10 mouse cellular contexts compared by ENCODE assay signal in genomic region chr3:108069231-108069870, GRCm38 (mm10). TPM values are rescaled to one million over a fixed set of nuclear protein-coding genes. Genes with fewer than 3 reads are reported as not detected.
DNase-seq lines count a peak whose midpoint lies in the region; ATAC-seq and TF ChIP-seq lines count a peak whose summit lies in the region.
"Had no signal": no experiment of that assay in that cellular context is flagged by ENCODE, and none has a peak within 500 bp of the region (broad histone marks: within the 10 kb centered on the region; RNA-seq: fewer than 3 reads in every experiment).

No protein-coding gene starts in this region.

- peaks cover 12% of the 10 kb centered on the region for H3K4me1 ChIP-seq in heart, embryonic 15.5 days (replicated peaks)
- H3K4me1 ChIP-seq in forebrain, postnatal 0 days (ENCODE audit: insufficient read depth) = no peaks in the 10 kb centered on the region

- DNase-seq in ovary, adult 18-20 months (ENCODE audit: low spot score) = peak; percentile 49
- no peak for DNase-seq in ovary, postnatal 10 days (ENCODE audit: low spot score)
- DNase-seq in liver = peak; percentile 67
- DNase-seq in urinary bladder, postnatal 36 days (ENCODE audit: low spot score in 2 of 2) = peak; percentile 55 to 69
- no peak for DNase-seq in forebrain, postnatal 0 days
- DNase-seq in gastrocnemius, postnatal 4 days (ENCODE audit: low spot score in 2 of 2) = no peak
- no peak for DNase-seq in cerebellum, postnatal 25 days
- DNase-seq: thymus, postnatal 36 days had no signal

- peak overlapping the region; percentile 25 for H3K4me3 ChIP-seq in heart, embryonic 15.5 days
- no peak overlapping the region for H3K4me3 ChIP-seq in forebrain, postnatal 0 days (ENCODE audit: low read depth, low read length)

- no peak overlapping the region; the same call in 1 of the 2 replicates for H3K27ac ChIP-seq in heart, embryonic 15.5 days
- H3K27ac ChIP-seq in forebrain, postnatal 0 days (ENCODE audit: low read depth, low read length) = no peak overlapping the region

- H3K9ac ChIP-seq in heart, embryonic 15.5 days = no peak overlapping the region
- no peak overlapping the region for H3K9ac ChIP-seq in forebrain, postnatal 0 days

- H3K36me3 ChIP-seq in heart, embryonic 15.5 days = no peaks in the 10 kb centered on the region
- no peaks in the 10 kb centered on the region; the same call in 1 of the 2 replicates for H3K36me3 ChIP-seq in forebrain, postnatal 0 days (ENCODE audit: insufficient read depth)

- TF ChIP-seq CTCF in forebrain, postnatal 0 days (IDR thresholded peaks at IDR 0.05; ENCODE audit: low read depth) = no peak

- H3K9me3 ChIP-seq in heart, embryonic 15.5 days (replicated peaks) = no peaks in the 10 kb centered on the region
- H3K9me3 ChIP-seq in forebrain, postnatal 0 days (ENCODE audit: low read length) = no peaks in the 10 kb centered on the region

- 0 out of 2 replicates have a peak, but pooled peaks have one; percentile 17 for ATAC-seq in heart, embryonic 15.5 days (replicated peaks; ENCODE audit: insufficient number of reproducible peaks, insufficient read depth, low FRiP score, low read depth)
- no peak for ATAC-seq in forebrain, postnatal 0 days

- WGBS in heart, embryonic 15.5 days = 40% methylated on average over 13 of the region's 13 CpGs
- WGBS in forebrain, postnatal 0 days = 82% methylated on average over 13 of the region's 13 CpGs

- H3K27me3 ChIP-seq in heart, embryonic 15.5 days = no peaks in the 10 kb centered on the region
- H3K27me3 ChIP-seq in forebrain, postnatal 0 days (ENCODE audit: insufficient read depth, low read length) = no peaks in the 10 kb centered on the region
- H3K27me3 ChIP-seq: Patski had no signal

- peak overlapping the region; percentile 52 for H3K4me2 ChIP-seq in heart, embryonic 15.5 days
- H3K4me2 ChIP-seq in forebrain, postnatal 0 days (ENCODE audit: low read depth) = no peak overlapping the region

RNA-seq across cellular contexts. Expression of gene Ampd2, which starts 17.1 kb away (rescaled TPM):
- 22.5 and 31.4 TPM in 2 replicates for polyA plus RNA-seq in heart, embryonic 15.5 days (2015; fragmentation: Nextera tagmentation; extraction: Ambion mirVana)
- 46.6 and 48.7 TPM in 2 replicates for total RNA-seq in forebrain, postnatal 0 days (2014; rRNA removed)
- polyA plus RNA-seq in forebrain, postnatal 0 days (2015; fragmentation: Nextera tagmentation; extraction: Ambion mirVana) = 38.8 and 47.0 TPM in 2 replicates
- 10 to 100 TPM; 20.2 to 22.2 TPM for total RNA-seq in gastrocnemius, postnatal 4 days (2021)

RNA-seq across cellular contexts. Expression of gene Gnat2, which starts 23.2 kb away (rescaled TPM):
- polyA plus RNA-seq in heart, embryonic 15.5 days (2015; fragmentation: Nextera tagmentation; extraction: Ambion mirVana) = 0.74 and 1.1 TPM in 2 replicates
- 0.10 and 0.38 TPM in 2 replicates for total RNA-seq in forebrain, postnatal 0 days (2014; rRNA removed)
- 0.16 and 0.27 TPM in 2 replicates for polyA plus RNA-seq in forebrain, postnatal 0 days (2015; fragmentation: Nextera tagmentation; extraction: Ambion mirVana)
- total RNA-seq in gastrocnemius, postnatal 4 days (2021) = under 1 TPM; 0.31 to 0.49 TPM

RNA-seq across cellular contexts. Expression of gene Gstm4, which starts 24.7 kb away (rescaled TPM):
- polyA plus RNA-seq in heart, embryonic 15.5 days (2015; fragmentation: Nextera tagmentation; extraction: Ambion mirVana) = 12.9 and 16.0 TPM in 2 replicates
- 5.5 and 5.6 TPM in 2 replicates for total RNA-seq in forebrain, postnatal 0 days (2014; rRNA removed)
- 20.7 and 22.9 TPM in 2 replicates for polyA plus RNA-seq in forebrain, postnatal 0 days (2015; fragmentation: Nextera tagmentation; extraction: Ambion mirVana)
- 1 to 10 TPM; 7.9 to 9.8 TPM for total RNA-seq in gastrocnemius, postnatal 4 days (2021)

RNA-seq across cellular contexts. Expression of gene Gstm1, which starts 51.6 kb away (rescaled TPM):
- polyA plus RNA-seq in heart, embryonic 15.5 days (2015; fragmentation: Nextera tagmentation; extraction: Ambion mirVana) = 72.1 and 88.3 TPM in 2 replicates
- 57.9 and 58.1 TPM in 2 replicates for total RNA-seq in forebrain, postnatal 0 days (2014; rRNA removed)
- polyA plus RNA-seq in forebrain, postnatal 0 days (2015; fragmentation: Nextera tagmentation; extraction: Ambion mirVana) = 190 and 241 TPM in 2 replicates
- total RNA-seq in gastrocnemius, postnatal 4 days (2021) = 10 to 100 TPM; 59.6 to 61.2 TPM

Comparison
In these comparisons a context has a peak if more than half of its experiments do, and no peak if none do; other contexts are left out.
1. DNase-seq: peak in ovary, adult 18-20 months (single experiment), liver (single experiment) and urinary bladder, postnatal 36 days (2 of 2); none in ovary, postnatal 10 days (single experiment), forebrain, postnatal 0 days (single experiment), gastrocnemius, postnatal 4 days (0 of 2) and cerebellum, postnatal 25 days (0 of 2).